Mouse (Mus musculus) lung, postnatal 10 days (tissue): ENCODE data around the gene Defb45.

Source experiments
- DNase-seq: peaks from one replicate; pipeline ENCODE4 v3.0.0; 2021

Defb45 gene

GRCm38 (mm10) chr2:152604057-152604456, 4.9 kb upstream of the Defb45 start, which contains the start of gene Defb36:
Gene Defb36 (plus strand): TSS chr2:152604327.
- DNase-seq = peak; percentile 50

- no peak for DNase-seq
Observed at GRCm38 (mm10) chr2:152601275-152601960, 2.2 kb upstream of the Defb45 start.

GRCm38 (mm10) chr2:152600076-152600475, 877 bp upstream of the Defb45 start:
- no peak for DNase-seq

GRCm38 (mm10) chr2:152589021-152589420, 10.2 kb downstream of the Defb45 start:
- DNase-seq = no peak

GRCm38 (mm10) chr2:152588450-152588849, 10.7 kb downstream of the Defb45 start:
- DNase-seq = no peak

- DNase-seq = no peak
Observed at GRCm38 (mm10) chr2:152586926-152587560, 12.2 kb downstream of the Defb45 start.

- no peak for DNase-seq
Observed at GRCm38 (mm10) chr2:152580612-152581011, 18.6 kb downstream of the Defb45 start.

- DNase-seq = no peak
Observed at GRCm38 (mm10) chr2:152580107-152580506, 19.1 kb downstream of the Defb45 start, which contains the start of gene Defb19. Gene Defb19 (minus strand): TSS chr2:152580312.

GRCm38 (mm10) chr2:152573484-152573883, 25.7 kb downstream of the Defb45 start:
- DNase-seq = no peak

GRCm38 (mm10) chr2:152572114-152572794, 26.9 kb downstream of the Defb45 start, which contains the start of gene Defb21:
Gene Defb21 (plus strand): TSS chr2:152572744.
- peak; percentile 11 for DNase-seq

- DNase-seq = no peak
Observed at GRCm38 (mm10) chr2:152570313-152570712, 28.9 kb downstream of the Defb45 start.

- DNase-seq = no peak
Observed at GRCm38 (mm10) chr2:152569881-152570280, 29.3 kb downstream of the Defb45 start.

GRCm38 (mm10) chr2:152569038-152569437, 30.2 kb downstream of the Defb45 start, which contains the start of gene Gm17416:
Gene Gm17416 (plus strand): TSS chr2:152569338.
- DNase-seq = no peak

- DNase-seq = no peak
Observed at GRCm38 (mm10) chr2:152556655-152557054, 42.5 kb downstream of the Defb45 start.

GRCm38 (mm10) chr2:152553774-152554423, 45.3 kb downstream of the Defb45 start:
- peak; percentile 71 for DNase-seq

- no peak for DNase-seq
Observed at GRCm38 (mm10) chr2:152548124-152548523, 51.1 kb downstream of the Defb45 start.

GRCm38 (mm10) chr2:152544691-152545090, 54.5 kb downstream of the Defb45 start:
- peak; percentile 68 for DNase-seq

- DNase-seq = peak; percentile 5
Observed at GRCm38 (mm10) chr2:152543478-152543877, 55.7 kb downstream of the Defb45 start.
